Mouse (Mus musculus) cerebellum, adult (tissue): ENCODE measurements around the gene Tapbpl.

ENCODE experiments used
- ATAC-seq: cut with Nextera tagmentation; 2 replicates; pipeline ENCODE4 v1.9.2; 2017; ENCODE audit warnings: mild to moderate bottlenecking, moderate library complexity, mixed read lengths; ENCODE audit not compliant: insufficient number of reproducible peaks, low FRiP score, low TSS enrichment

The Tapbpl gene

DNA sequence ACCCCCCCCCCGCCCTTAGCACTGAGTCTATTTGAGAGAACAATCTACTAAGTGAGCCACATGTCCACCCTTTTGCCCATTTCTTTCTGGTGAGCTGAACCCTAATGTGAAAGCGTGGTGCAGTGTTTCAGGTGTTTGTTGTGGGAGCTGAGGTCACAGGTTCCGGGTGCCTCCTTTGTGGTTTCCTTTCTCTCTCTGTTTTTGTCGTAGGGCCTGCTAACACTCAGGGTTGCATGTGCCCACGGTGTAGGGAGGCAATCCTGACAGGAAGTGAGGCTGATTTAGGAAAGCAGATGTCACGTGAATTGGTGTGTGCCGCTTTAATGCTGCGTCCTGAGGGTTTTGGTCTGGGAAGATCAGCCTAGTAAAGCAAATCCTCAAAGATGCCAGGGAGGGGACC is 9.9 kb upstream of the Tapbpl start:
- ATAC-seq: no peak

DNA sequence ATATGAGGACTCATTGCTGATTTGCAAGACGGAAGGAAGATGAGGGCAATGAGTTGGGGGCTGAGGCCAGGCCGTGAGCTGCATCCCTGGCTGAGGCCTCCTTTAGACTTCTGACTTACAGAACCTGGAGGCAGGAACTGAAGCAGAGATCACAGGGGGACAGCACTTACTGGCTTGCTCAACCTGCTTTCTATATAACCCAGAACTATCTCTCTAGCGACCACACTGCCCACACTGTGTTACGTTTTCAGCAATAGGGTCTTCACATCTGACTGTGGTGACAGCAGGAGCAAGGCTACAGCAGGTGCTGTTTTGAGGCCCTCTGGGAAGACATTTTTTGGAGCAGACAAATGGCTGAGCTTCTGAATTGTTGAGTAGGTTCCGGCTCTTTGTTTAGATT is 9.0 kb upstream of the Tapbpl start:
- no peak for ATAC-seq

DNA sequence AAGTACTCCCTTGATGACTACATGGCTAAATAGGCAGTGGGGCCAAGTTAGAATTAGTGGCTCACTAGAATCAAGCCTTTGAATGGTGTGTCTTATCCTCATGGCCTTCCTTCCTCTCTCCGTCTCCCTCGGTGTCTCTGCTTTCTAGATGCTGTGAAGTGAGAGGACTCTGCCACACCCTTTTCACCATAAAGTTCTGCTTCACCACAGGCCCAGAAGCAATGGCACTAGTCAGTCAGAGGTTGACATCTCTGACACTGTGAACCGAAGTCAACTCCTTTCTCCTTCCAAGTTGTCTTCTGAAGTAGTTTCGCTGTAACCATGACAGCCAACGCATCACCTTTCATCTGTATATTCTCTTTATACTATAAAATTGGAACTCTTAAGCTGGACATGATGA is 7.9 kb upstream of the Tapbpl start:
- ATAC-seq: no peak

DNA sequence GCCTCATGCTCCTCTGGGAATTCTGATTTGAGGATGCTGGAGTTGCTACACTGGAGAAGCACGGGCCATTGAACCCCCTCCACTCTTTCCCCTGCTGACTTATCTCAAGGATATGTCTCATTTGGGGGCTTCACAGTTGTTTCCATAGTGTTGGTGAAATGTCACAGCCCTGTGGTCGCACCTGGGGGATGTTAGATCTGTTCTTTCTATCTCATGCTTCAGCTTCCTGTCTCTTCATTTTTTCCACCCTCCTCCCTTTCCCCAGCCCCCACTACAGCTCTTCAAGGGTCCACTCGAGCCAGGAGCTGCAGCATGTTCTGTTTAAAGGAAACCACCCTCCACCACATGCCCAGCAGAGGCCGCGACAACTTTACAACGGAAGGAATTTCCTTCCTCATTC is 6.7 kb upstream of the Tapbpl start:
- no peak for ATAC-seq

- ATAC-seq: no peak
Observed at GRCm38 (mm10) chr6:125237421-125237820, 5.8 kb upstream of the Tapbpl start.

GRCm38 (mm10) chr6:125236782-125237181 is 5.1 kb upstream of the Tapbpl start, which contains the start of gene Cd27:
TSS of gene Cd27 (minus strand) at chr6:125237010.
- no peak for ATAC-seq

DNA sequence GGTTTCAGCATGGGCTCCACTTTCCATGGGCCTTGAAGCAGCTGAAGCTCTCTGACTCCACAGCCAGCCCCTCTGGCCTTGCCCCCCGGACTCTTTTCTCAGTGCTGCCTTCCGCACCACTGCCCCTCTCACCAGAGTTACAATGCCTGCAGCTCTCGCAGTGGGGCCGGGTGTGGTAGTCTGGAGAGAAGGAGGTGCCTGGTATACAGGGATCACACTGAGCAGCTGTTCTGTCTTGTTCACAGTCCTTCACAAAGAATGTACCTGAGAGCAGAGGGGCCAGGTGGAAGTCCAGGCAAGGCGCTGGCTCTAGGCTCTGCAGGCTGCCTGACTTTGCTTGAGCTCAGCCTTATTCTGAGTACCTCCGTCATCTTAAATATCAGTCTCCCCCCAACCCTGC is 4.7 kb upstream of the Tapbpl start:
- no peak for ATAC-seq

GRCm38 (mm10) chr6:125234520-125234828 is 2.8 kb upstream of the Tapbpl start:
- no peak for ATAC-seq

DNA sequence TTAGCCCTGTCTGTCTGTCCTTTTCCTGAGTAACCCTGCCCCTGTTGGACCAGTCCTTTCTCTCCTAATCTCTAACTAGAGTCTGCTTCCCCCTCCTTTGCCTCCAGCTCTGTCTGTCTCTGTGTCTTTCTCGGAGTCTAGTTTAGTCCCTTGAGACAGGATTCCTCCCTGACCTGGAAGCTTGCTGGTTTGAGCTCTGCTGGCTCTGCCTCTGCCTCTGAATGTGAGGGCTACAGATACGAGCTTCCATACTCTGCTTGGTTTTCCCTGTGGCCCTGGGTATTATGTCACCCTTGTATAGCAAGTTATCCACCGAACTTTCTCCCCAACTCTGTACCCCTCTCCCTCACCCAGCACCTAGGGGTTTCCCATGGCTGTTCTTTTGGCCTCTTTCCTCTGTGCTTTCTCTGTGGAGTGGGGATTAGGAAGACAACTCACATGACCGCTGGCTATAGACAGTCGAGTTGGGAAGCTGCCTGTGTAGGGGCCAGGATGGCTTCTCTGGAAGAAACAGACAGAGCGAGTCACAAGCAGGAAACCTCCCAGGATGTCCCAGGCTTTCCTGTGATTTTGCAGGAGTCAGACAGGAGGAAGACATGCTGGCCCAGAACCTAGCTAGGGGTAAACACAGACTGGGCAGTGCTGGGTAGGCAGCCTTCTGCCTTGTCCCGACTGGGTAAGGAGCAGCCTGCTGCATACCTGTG is 2.3 kb upstream of the Tapbpl start:
- no peak for ATAC-seq

DNA sequence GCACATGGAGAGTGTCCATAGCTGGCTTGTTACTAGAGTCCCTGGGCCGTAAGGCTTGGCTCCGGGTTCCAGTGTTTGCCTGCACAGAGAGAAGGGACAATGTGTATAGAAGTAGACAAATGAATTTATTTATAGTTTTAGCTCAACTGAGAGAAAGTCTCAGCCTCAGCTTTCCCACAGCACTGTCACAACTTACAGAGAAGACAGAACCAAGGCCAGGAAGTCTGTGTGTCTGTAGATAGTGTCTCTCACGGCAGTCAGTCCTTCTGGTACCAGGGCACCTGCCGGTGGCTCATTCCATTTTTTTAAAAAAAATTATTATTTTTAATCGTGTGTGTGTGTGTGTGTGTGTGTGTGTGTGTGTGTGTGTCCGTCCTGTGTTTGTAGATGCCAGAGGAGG is 856 bp upstream of the Tapbpl start:
- no peak for ATAC-seq

GRCm38 (mm10) chr6:125232045-125232437 is 381 bp upstream of the Tapbpl start:
- no peak for ATAC-seq

DNA sequence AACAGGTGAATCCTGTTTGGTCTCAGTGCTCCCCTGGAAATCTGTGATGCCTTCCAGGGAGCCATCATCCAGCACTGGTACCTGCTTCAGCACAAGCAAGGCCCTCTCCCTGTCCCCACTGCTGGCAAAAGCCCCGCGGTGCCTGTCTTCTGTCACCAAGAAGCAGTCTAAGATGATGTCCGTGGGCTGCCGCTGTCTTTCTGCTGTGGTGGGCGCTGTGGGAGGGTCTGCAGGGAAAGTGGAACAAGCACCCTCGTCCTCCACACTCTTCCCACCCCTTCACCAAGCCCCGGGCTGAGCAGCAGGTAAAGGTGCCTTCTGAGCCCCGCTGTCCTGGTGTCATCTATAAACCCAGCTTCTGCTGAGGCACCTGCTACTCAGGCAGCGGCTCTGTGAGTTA is 1.1 kb downstream of the Tapbpl start:
- ATAC-seq: no peak

DNA sequence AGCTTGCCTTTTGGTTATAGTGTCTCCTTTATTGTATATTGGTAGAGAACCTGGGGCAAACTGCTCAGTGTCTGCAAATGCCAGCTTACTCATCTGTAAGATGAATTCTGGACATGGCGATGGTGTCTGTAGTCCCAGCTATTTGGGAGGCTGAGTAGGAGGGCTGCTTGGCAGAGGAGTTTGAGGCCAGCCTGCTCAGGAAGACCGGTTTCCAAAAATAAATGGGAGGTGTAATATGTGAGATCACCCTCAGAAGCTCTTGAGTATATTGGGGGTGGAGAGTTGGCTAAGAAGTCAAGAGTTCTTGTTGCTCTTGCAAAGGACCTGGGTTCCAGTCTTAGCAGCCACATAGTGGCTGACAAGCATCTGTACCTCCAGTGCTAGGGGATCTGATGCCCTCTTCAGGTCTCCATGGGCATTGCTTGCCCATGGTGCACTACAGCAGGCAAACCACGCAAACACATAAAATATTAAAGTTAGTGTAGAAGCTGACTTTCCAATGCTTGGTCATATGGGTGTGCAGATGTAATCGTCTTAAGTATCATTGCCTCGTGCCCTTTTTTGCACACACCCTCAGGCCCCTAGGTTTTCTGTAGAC is 6.0 kb downstream of the Tapbpl start:
- no peak for ATAC-seq

GRCm38 (mm10) chr6:125222577-125222976 is 9.1 kb downstream of the Tapbpl start:
- no peak for ATAC-seq

- no peak for ATAC-seq
Observed at GRCm38 (mm10) chr6:125222146-125222545, 9.5 kb downstream of the Tapbpl start.

- ATAC-seq: no peak
Observed at GRCm38 (mm10) chr6:125221115-125221745, 10.4 kb downstream of the Tapbpl start.

GRCm38 (mm10) chr6:125218963-125219362 is 12.7 kb downstream of the Tapbpl start:
- ATAC-seq: no peak

DNA sequence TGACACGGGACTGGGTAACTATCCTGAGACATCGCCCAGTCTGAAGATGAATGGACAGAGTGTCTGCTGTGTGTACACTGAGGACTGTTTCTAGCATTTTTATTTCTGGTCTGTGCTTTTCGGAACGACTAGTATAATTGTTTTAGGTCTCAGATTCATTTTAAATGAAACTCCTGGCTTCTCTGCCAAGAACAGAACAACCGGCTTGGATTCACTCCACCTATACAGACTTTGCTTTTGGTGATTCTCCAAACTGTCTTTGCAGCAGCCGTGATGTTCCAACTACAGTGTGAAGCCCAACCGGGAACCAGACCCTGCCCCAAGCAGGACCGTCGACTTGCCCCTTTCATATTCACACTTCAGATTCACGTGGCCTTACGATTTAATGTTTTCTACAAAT is 13.8 kb downstream of the Tapbpl start:
- ATAC-seq: no peak

- ATAC-seq: no peak
Observed at GRCm38 (mm10) chr6:125216898-125217297, 14.8 kb downstream of the Tapbpl start.

DNA sequence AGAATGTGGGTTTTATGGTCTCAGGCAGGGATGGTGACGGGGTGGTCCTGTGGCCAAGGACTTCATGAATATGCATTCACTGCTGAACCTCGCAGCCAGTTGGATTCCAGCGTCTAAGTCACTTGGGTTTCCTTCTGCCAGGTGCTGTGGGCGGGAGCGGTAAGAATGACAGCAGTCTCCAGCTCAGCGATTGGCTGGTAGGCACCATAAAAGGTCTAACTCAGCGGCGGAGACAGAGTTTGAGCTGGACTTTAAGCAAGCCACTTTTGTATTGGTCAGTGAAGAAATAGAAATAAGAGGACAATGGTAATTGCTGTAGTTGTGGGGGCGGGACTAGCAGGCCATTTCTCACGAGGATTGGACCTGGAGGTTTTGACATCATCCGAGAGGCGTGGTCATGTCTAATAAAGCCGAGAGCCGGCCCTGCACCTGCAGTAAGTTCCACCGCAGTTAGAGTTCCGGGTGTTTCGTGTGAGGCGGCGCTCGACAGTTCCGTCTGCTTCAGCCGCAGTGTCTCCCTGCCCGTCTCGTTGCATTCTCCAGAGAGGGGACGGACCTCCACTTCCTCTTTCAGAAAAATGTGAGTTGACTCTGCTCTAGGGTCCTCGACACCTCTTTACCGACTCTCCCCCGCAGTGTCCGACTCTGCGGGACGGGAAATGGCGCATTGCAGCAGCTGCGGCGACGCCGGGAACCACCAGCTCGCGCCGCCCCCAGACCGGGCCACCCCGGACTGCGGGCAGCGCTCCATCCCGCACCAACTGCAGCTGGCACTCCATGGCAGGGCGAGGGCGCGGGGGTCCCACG is 16.3 kb downstream of the Tapbpl start, which contains the start of gene Vamp1:
Gene Vamp1 (plus strand): TSS at position 404 of the 807 bp plus-strand sequence.
- peak; percentile 98 for ATAC-seq

- no peak for ATAC-seq
Observed at GRCm38 (mm10) chr6:125213715-125214114, 17.9 kb downstream of the Tapbpl start.
